Mouse (Mus musculus) gastrocnemius, postnatal 36 days (tissue): ENCODE data around the gene Cnppd1. TPM values are rescaled to one million over a fixed set of nuclear protein-coding genes. Genes with fewer than 3 reads are reported as not detected.

Source experiments
- DNase-seq, 2 experiments: peaks; one replicate each; pipeline ENCODE4 v3.0.0; 2022
- intact Hi-C: fragments of 180-260 bp; cut with DNase I; formaldehyde crosslinking; loops from one replicate; pipeline ENCODE4 v1.15.1; 2025
- long read RNA-seq, 2 experiments: library from polyadenylated mRNA; stranded (forward); transcript quantifications; one replicate each; pipeline ENCODE4 v2.0.0; 2021
- total RNA-seq, 2 experiments: library from RNA; stranded (reverse); gene quantifications; 2 replicates each; pipeline ENCODE4 v1.2.3; 2021

Cnppd1 gene
- total RNA-seq = 10 to 100 TPM; 12.4 to 12.7 TPM
- long read RNA-seq, experiment 1, partial matches to known transcripts = 1 of 9 reads
- long read RNA-seq, experiment 1, other reads (novel, unspliced or antisense) = 5 of 9 reads
- long read RNA-seq, experiment 2, partial matches to known transcripts = 0 of 12 reads
- long read RNA-seq, experiment 2, other reads (novel, unspliced or antisense) = 8 of 12 reads

DNA sequence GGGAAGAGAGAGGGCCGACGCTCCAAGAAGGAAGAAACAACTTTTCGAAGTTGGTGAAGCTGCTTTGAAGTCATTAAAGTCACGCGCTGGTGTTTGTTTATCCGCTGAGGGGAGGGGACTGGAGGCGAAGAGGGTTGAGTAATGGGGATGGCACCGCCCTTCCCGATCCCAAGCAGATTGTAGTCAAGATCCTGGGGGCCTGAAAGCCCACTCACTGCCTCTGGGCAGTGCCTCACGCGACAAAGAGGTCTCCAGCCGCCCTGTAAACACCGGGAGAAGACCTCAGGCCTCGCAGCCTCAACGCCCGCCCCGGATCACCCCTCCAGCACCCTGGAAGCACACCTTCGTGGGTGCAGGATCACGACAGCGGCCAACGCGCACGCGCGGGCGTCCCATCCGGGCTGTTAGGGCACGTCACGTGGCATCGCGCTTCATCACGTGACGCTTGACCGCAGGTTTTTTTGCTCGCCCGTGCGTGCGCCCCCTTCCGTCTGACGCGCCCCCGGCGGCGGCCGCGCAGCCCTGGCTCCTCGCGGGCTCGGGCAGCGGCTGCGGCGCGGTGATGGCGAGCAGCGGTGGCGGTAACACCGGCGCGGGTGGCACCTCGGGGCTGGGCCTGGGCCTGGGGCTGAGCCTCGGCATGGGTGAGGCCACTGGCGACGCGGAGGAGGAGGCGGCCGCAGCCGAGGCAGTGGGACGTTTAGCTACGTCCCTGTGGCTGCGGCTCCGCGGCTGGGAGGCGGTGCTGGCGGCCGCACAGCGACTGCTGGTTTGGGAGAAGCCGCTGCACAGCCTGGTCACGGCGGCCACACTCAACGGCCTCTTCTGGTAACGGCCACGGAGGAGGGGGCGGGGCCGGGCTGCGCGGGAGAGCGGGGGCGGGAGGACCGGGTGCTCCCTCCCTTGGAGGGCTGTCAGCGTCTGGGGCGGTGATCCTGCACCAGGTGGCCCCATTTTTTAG, at the start of gene Cnppd1, which contains the start of gene Retreg2:
Gene Cnppd1 (minus strand): TSS at position 411 of the 961 bp plus-strand sequence.
Gene Retreg2 (plus strand): TSS at position 478 of the 961 bp plus-strand sequence.
- peak; percentile 96 to 97 for DNase-seq
- intact Hi-C loops = no loop called here

DNA sequence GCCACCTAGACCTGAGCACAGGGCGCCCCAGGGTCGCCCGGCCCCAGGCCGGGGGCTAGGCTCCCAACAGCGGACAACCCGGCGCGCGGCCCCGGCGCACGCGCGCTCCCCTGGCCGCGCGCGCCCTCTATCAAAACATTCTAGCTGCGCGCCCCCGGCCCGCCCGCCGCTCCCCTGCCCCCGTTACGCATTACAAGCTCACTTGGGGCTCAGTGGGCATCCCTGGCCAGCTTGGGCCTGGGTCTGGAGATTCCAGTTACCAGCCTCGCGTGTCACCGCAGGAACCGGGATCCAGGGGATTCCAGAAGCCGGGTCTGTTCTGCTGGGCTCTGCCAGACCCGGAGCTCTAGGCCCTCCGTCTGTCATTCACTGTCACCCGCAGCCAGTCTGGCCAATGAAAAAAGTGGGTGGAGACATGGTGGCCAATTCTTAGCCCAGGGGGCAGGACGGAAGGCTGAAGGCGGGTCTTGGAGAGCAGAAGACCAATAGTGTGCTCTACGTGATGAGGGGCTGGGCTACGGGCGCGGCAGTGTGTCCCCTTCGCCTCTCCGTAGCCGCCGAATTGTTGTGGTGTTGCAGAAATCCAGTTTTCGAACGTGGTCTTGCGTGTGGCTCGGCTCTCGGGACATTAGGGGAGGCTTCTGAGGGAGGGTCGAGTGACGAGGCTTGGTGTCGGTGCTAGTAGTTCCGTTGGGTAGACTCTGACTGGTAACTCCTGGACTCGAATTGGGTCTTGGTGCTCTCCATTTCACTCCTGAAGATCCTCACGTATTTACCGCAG, 49.3 kb upstream of the Cnppd1 start, which contains the start of the genes Ankzf1 and Atg9a:
Gene Ankzf1 (plus strand): TSS at position 530 of the 781 bp plus-strand sequence.
Gene Atg9a (minus strand): TSS at position 575 of the 781 bp plus-strand sequence.
- DNase-seq = peak; percentile 88 to 93
- intact Hi-C loops = no loop called here

DNA sequence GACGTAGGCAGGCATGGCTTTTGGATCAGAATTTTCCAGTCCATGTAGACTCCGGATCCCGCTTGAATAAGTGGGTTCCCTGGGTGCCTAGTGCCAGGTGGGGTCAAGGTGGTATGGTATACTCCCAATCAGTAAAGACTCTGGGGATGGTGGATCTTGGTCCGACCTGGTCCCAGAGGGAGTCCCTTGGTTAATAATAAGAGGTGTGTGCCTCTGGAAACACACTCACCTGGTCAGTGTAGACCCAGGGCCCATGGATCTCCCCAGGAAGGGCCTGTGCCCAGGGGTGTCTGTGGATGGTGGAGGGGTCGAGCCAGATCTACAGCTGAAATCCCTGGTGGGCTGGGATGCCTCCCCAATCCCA, 48.7 kb upstream of the Cnppd1 start:
- intact Hi-C loops = no loop called here
- DNase-seq = no peak

DNA sequence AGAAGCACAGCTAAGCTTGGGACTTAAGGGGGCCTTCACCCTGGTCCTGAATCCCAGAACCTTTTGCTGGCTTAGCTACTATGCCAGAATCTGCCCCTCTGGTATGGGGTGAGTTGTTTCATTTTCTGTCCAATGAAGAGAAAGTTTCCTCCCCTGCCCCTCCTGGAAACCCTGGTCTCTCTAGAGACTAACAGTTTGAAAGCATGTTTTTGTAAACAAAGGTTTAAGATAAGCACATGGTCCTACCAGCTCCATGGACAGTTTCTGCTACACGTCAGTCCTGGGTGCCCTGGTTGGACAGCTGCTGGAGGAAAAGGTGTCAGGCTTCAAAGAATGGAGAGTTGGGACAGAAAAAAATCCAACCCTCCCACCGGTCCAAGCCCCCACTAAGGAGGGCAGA, 48.1 kb upstream of the Cnppd1 start:
- intact Hi-C loops = no loop called here
- DNase-seq = no peak

DNA sequence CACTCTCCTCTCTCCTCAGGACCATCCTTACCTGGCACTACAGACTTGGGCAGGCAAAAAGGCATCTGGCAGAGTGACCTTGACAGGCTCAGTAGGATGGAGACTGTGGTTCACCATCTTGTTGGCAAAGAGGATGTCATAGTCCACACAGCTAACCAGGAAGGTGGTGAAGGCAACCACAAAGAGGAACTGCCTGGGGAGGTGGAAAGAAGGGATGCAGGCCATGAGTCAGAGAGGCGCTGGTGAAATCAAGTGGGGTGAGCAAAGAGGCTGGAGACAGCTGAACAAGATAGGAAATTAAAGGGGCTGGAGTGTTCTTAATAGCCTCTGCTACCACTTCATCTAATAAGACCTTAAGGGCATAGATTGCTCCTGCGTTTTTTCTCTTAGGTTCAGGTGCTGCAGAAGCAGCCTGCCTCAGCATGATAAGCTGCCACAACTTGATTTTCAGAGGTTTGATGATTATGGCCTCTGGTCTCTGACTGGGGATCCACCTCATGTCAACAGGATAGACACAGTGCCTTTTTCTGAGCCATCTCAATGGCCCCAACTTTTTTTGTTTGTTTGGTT, 45.5 kb upstream of the Cnppd1 start:
- DNase-seq = no peak
- intact Hi-C loops = no loop called here

DNA sequence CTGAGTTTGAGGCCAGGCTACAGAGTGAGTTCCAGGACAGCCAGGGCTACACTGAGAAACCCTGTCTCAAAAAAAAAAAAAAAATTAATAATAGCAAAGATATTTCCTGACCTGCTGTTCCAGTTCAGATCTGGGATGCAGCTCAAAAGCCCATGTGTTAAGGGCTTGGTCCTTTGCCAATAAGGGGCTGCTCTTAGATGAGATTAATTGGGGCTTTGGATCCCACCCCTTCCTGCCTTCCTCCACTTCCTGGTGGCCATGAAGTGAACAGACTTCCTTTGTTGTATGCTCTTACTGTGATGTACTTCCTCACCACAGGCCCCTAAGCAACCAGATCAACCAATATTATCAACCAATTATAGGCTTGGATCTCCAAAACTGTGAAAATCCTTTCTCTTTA, 44.6 kb upstream of the Cnppd1 start:
- DNase-seq = no peak
- intact Hi-C loops = no loop called here

DNA sequence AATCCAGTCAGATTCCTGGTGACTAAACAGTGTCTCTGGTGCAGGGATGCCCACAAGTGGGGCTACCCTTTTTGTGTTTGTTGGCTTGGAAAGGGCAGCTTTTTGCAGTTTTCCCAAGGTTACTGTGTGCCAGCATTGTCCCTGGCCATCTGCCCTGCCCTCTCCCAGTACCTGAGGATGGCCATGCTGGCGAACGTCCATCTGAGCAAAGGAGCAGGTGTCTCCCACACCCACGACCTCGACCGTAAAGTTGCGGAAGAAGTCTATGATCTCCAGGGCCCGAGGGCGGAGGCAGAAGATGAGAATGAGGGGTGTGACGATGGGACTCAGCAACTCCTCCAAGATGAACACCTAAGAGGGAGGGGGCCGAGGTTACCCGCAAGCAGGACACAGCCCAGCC, 43.0 kb upstream of the Cnppd1 start:
- DNase-seq = no peak
- intact Hi-C loops = no loop called here

DNA sequence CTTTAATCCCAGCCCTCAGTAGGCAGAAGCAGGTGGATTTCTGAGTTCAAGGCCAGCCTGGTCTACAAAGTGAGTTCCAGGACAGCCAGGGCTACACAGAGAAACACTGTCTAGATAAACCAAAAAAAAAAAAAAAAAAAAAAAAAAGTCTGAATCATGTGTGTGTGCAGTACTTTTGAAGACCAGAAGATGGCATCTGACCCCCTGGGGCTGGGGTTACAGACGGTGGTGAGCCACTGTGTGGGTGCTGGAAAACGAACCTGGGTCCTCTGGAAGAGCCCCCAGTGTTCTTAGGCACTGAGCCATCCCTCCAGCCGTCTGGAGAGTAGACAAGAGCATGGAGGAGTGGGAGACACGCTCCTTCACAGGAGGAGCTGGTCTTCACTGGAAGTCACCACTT, 39.6 kb upstream of the Cnppd1 start:
- intact Hi-C loops = no loop called here
- no peak for DNase-seq

DNA sequence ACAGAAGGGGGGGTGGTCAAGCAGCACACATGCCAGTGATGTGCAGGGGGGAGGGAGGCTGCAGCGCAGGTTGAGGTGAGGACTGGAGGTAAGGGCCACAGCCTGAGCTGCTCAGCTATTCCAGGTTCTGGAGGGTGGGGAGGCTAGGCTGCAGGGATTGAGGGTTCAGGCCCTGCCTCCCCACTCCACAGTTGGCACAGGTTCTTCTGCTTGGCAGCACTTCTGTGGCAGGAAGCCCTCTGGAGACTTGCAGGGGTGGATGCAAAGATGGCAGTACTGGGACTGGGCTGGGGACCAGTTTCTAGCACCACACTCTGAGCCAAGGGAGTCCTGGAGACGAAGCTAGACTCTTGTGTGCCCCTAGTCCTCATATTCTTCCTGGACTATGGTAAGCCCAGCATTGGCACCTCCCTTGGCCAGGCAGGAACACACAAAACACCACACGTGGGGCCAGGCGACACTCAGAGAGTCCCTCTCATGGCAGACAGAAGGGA, 38.9 kb upstream of the Cnppd1 start:
- intact Hi-C loops = no loop called here
- no peak for DNase-seq

DNA sequence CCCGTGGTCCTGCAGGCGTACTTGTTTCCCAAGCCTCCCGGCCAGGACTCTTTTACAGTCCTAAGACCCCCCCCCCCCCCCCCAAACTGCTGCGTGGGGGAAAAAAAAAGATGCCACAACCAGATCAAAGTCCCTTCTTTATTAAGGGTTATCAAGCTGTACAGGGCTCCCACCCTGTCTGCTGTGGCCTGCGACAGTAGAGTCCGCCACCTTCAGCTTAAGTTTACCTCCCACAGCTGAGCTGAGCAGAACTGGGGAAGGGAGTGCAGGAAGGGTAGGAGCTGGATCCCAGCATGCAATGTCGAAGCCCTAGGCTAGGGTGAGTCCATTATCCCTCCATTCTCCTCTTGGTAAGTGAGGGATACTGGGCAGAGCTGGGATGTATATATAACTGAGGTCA, 38.2 kb upstream of the Cnppd1 start:
- intact Hi-C loops = no loop called here
- DNase-seq = no peak

DNA sequence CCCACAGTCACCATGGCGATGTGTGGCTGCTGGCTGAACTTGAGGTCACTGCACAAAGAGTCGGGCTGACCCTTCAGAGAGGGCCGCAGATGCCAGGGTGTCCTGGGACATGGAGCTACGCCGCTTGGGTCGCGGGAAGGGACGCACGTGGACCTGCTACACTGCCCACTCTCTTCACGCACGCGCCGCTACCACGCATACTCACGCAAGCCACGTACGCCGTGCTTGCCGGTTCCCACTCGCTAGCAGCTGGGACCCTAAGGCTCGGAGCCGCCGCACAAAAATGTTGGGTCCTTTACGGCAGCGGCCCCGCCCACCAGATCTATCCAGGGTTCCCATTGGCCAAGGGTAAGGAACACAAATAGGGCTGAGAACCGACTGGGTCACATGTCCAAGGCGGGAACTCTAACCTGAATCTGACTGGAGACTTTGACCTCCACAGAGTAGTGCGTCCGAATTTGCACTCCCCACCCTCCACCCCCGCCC, 37.6 kb upstream of the Cnppd1 start, which contains the start of gene Abcb6:
Gene Abcb6 (minus strand): TSS at position 288 of the 486 bp plus-strand sequence.
- peak; percentile 78 for DNase-seq
- intact Hi-C loops = no loop called here

DNA sequence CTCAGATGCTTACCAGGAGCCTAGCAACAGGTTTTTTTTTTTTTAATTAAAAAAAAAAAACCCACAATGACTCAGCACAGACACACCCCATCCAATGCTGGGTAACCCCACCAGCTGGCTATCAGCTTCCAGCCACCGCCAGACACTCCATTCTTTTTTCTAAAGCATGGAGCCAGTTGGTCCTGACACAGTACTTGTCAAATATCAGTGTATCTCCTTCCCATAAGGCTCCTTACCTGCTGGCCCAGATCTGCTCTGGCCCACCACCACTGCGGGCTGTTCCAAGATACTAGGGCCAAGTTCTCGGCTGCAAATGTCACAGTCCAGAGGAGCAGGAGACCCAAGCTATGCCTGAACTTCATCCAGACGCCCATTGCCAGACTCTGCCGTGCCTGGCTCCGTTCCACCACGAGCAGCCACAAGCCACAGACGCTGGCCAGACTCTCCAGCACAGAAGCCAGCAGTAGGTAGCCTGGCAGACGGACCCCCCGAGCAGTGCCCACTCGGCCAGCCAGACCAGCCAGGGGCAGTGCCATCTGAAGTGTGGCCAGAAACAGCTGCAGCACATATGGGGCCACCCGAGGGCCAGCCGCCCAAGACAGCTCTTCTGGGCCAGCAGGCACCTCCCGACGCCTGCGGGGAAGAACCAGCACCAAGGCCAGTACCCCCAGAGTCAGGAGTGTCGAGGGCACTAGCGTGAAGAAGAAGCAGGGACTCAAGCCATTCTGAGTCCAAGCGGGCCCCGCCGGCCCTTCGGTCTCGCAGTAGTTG, 37.0 kb upstream of the Cnppd1 start:
- intact Hi-C loops = no loop called here
- peak; percentile 27 to 51 for DNase-seq

DNA sequence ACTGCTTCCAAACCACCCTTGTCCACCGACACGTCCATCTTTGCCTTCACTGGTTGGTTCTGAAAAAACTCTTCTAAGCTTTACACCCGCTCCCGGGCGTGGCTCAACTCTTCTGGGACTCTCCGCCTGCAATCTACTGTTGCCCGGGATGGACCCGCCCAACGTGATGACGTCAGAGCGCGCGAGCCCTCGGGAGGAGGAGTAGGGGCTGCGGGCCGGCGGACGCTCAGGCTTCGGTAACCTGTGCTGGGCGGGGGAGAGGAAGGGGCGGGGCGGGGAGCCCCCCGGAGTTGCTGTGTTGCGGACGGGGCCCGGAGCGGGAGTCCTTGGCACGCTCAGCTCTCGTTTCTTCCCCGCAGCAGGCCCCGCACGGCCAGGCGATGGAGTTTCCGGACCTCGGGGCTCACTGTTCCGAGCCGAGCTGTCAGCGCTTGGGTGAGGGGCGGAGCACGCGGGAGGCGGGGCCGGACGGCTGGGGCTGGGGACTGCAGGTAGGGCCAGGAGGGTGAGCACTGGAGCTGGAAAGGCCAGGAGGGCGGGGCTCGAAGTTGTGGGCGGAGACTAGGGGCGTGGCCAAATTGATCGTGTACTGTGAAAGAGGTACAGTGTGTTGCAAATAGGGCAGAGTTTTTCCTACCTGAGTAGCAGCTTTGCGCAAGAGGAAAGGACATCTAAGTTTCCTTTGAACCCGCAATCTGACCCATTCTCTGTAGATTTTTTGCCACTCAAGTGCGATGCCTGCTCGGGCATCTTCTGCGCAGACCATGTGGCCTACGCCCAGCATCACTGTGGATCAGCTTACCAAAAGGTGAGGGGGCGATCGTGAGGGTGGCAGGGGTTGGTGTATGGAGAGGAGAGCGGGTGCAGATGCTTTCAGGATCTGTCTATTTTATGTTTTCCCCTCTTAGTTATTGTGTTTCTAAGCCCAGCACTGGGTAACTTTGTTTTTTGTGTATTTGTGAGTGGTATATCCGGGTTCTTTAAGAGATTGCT, 26.3 kb upstream of the Cnppd1 start, which contains the start of gene Zfand2b:
Gene Zfand2b (plus strand): TSS at position 175 of the 993 bp plus-strand sequence.
- DNase-seq = peak; percentile 96 to 98
- intact Hi-C loops = loop anchor here (1.0 kb wide), 1 partner anchor 149 kb away; the partner anchor contains the start of gene Dnpep

DNA sequence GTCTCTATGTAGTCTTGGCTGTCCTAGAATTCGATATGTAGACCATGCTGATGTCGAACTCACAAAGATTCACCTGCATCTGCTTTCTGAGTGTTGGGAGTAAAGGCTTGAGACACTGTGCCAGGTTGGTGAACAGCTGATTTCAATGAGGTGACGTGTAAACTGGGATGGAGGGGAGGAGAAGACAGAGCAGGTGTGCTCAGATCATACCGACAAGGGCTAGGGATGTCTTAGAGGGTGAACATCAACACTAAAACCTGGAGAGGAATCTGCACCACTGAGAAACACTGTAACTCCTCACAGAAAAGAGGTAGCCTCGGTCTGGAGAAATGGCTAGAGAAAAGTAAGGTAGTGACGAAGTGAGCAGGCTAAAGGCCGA, 25.6 kb upstream of the Cnppd1 start:
- no peak for DNase-seq
- intact Hi-C loops = loop anchor here (1.0 kb wide), 1 partner anchor 149 kb away; the partner anchor contains the start of gene Dnpep

DNA sequence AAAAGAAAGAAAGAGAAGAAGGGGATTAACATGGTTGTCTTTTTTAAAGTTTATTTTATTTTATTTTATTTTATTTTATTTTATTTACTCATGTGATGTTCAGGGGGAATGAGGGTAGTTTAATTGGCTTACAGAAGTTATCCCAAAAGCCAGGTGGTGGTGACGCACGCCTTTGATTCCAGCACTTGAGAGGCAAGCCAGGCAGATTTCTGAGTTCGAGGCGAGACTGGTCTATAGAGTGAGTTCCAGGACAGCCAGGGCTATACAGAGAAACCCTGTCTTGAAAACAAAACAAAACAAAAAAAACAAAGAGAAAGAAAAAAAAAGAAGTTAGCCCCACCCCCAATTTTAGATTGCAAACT, 17.7 kb upstream of the Cnppd1 start:
- intact Hi-C loops = no loop called here
- no peak for DNase-seq

DNA sequence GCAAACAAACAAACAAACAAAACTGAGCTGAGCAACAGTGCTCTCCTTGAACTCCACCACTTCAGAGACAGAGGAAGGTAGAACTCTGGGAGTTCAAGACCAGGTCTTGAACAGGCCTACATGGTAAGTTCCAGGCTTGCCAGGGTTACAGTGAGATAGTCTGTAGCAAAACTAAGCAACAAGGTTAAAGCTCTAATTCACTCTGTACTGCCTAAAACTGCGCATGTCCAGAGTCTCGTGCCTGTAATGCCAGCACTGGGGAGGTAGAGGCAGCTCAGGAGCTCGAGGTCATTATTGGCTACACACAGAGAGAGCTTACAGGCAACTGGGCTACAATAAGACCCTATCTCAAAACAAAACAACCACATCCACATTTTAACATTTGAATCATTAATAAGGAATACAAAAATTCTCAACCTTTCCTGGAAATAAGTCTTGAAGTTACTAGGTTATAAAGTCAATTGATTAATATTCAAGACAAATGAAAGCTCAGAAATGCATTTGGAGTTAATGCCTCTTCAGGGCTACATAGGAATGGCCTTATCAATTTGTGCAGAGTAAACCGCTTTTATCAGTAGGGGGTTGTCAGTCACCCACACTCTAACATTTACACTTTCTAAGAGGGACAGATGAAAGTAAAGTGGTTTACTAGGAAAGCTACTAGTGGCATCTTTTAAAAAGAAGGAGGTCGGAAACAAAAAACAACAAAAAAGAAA, 17.2 kb upstream of the Cnppd1 start:
- intact Hi-C loops = no loop called here

DNA sequence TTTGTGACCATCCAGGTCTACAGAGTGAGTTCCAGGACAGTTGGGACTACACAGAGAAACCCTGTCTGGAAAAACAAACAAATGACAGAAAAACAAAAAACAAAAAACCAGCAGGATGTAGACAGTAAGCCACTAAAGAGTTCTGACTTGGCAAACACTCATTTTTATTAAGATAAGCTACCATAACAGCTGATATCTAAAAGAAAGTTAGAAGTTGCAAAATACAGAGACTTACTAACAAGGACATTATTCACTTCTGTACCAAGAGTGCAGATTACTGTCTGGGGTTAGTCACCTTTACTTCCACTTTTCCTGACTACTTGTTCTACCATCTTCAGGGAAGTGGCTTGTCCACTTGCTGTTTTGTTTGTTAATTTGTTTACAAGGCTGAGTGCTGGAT, 16.5 kb upstream of the Cnppd1 start:
- intact Hi-C loops = no loop called here
- DNase-seq = no peak

More for the DNA sequence above, 17.2 kb upstream of the Cnppd1 start:
- no peak for DNase-seq
